Mouse (Mus musculus): Measurements from ENCODE around the gene Dpysl5. TPM values are rescaled to one million over a fixed set of nuclear protein-coding genes. Genes with fewer than 3 reads are reported as not detected.

Dpysl5 gene
- polyA plus RNA-seq, 1 experiment from 2014 or later, result 89.1 TPM

- Histone ChIP-seq H3K4me2 (no peak overlapping the region), H3K4me1 (ENCODE audit: control insufficient read depth, insufficient read depth, low read length) (peaks cover 19% of the 10 kb centered on the region; the same call in 1 of the 2 replicates), H3K9ac (ENCODE audit: low read length) (no peak overlapping the region), H3K27ac (ENCODE audit: low read depth, low read length) (no peak overlapping the region), H3K4me3 (ENCODE audit: low read depth, low read length) (no peak overlapping the region), H3K27me3 (ENCODE audit: control insufficient read depth, insufficient read depth, low read length) (no peaks in the 10 kb centered on the region), H3K36me3 (ENCODE audit: control insufficient read depth, insufficient read depth, low read length) (no peaks in the 10 kb centered on the region), H3K9me3 (ENCODE audit: control insufficient read depth, low read length) (no peaks in the 10 kb centered on the region; the same call in 1 of the 2 replicates)
- WGBS, result 92% methylated on average over 8 of the region's 8 CpGs
- DNase-seq (ENCODE audit: low spot score, missing footprints) (no peak), ATAC-seq (ENCODE audit: low FRiP score) (no peak)
Measured at GRCm38 (mm10) chr5:30818758-30819309, 107.5 kb downstream of the Dpysl5 start.

DNA sequence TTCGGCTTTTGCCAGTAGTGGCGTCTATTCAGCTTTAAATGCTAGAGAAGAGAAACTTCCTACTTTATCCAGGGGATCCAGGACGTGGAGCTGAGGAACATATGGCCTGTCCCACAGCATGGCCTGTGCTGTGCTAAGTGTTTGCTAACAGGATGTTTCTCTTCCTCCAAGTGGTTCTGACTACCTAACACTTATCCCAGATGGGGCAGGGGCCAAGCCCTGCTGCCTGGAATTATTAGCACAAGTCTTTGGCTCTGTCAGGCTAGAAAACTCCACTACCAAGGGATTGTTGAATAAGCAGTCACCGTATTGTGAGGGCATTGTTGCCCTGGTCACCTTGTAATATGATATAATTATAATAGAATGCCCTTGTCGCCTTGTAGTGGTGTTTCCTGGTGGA, 111.3 kb downstream of the Dpysl5 start:
- 88% methylated on average over 5 of the region's 5 CpGs for WGBS
- no peak overlapping the region for H3K9ac ChIP-seq (ENCODE audit: low read length)

DNA sequence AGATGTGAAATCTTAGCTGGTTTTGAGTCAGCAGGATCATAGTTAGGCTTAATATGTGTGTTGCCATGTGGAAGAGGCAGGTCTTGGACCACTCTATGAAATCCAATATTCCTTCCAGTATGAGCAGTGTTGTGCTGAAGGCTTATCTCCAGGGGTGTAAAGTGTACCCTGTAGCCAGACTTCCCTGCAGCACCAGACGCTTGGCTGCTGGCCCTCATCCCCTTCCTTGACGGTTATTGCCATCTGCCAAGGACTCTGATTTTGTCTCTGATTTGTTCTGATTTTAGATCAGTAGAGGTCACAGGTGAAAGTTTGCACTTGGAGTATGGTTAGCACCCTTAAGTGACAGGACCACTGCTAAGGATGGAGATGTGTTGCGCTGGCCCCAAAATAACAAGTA, 111.7 kb downstream of the Dpysl5 start:
- no peak overlapping the region for H3K4me3 ChIP-seq (ENCODE audit: low read depth, low read length)
- H3K9me3 ChIP-seq (ENCODE audit: control insufficient read depth, low read length), result no peaks in the 10 kb centered on the region; the same call in 1 of the 2 replicates
- H3K4me1 ChIP-seq (ENCODE audit: control insufficient read depth, insufficient read depth, low read length), result peaks cover 18% of the 10 kb centered on the region
- H3K36me3 ChIP-seq (ENCODE audit: control insufficient read depth, insufficient read depth, low read length), result no peaks in the 10 kb centered on the region
- WGBS, result 99% methylated on average over 3 of the region's 3 CpGs
- H3K27me3 ChIP-seq (ENCODE audit: control insufficient read depth, insufficient read depth, low read length), result no peaks in the 10 kb centered on the region
- DNase-seq (ENCODE audit: low spot score, missing footprints), result peak; percentile 54
- no peak overlapping the region for H3K9ac ChIP-seq (ENCODE audit: low read length)
- H3K4me2 ChIP-seq, result no peak overlapping the region
- no peak overlapping the region for H3K27ac ChIP-seq (ENCODE audit: low read depth, low read length)
- ATAC-seq (ENCODE audit: low FRiP score), result no peak

More for the DNA sequence above, 111.3 kb downstream of the Dpysl5 start:
- no peaks in the 10 kb centered on the region; the same call in 1 of the 2 replicates for H3K9me3 ChIP-seq (ENCODE audit: control insufficient read depth, low read length)
- no peaks in the 10 kb centered on the region for H3K27me3 ChIP-seq (ENCODE audit: control insufficient read depth, insufficient read depth, low read length)
- H3K36me3 ChIP-seq (ENCODE audit: control insufficient read depth, insufficient read depth, low read length), result no peaks in the 10 kb centered on the region
- peaks cover 18% of the 10 kb centered on the region for H3K4me1 ChIP-seq (ENCODE audit: control insufficient read depth, insufficient read depth, low read length)
- H3K4me2 ChIP-seq, result no peak overlapping the region
- DNase-seq (ENCODE audit: low spot score, missing footprints), result peak; percentile 17
- no peak overlapping the region for H3K27ac ChIP-seq (ENCODE audit: low read depth, low read length)
- H3K4me3 ChIP-seq (ENCODE audit: low read depth, low read length), result no peak overlapping the region
- no peak for ATAC-seq (ENCODE audit: low FRiP score)

GRCm38 (mm10) chr5:30824124-30824988, 113.0 kb downstream of the Dpysl5 start:
- DNase-seq (ENCODE audit: low spot score, missing footprints) (peak; percentile 90), ATAC-seq (ENCODE audit: low FRiP score) (peak; percentile 82)
- whole genome bisulfite sequencing, result 32% methylated on average over 11 of the region's 11 CpGs
- Histone ChIP-seq H3K27me3 (ENCODE audit: control insufficient read depth, insufficient read depth, low read length) (no peaks in the 10 kb centered on the region), H3K4me2 (peak overlapping the region; percentile 8; the same call in 1 of the 2 replicates), H3K4me3 (ENCODE audit: low read depth, low read length) (no peak overlapping the region), H3K36me3 (ENCODE audit: control insufficient read depth, insufficient read depth, low read length) (no peaks in the 10 kb centered on the region), H3K4me1 (ENCODE audit: control insufficient read depth, insufficient read depth, low read length) (peaks cover 18% of the 10 kb centered on the region), H3K27ac (ENCODE audit: low read depth, low read length) (peak overlapping the region; percentile 52), H3K9ac (ENCODE audit: low read length) (no peak overlapping the region), H3K9me3 (ENCODE audit: control insufficient read depth, low read length) (no peaks in the 10 kb centered on the region; the same call in 1 of the 2 replicates)

DNA sequence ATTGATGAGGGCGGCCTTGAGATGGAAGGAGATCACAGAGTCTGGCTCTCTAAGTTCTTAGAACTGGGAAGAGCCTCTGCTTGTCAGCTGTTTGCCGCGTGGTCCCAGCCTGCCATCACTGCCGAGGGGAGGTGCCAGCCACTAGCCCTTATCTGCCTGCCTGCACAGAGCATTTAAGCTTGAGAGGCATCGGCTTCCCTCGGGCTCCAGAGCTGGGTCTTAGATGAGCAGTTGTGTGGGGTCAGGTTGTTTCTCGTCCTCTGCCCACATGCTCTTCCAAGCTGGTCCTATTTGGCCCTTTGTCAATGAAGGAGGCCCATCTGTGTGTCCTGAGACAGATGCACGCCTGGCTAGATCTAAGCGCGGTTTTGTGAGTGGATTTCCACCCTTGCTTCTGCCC, 113.8 kb downstream of the Dpysl5 start:
- no peaks in the 10 kb centered on the region for H3K27me3 ChIP-seq (ENCODE audit: control insufficient read depth, insufficient read depth, low read length)
- peaks cover 18% of the 10 kb centered on the region for H3K4me1 ChIP-seq (ENCODE audit: control insufficient read depth, insufficient read depth, low read length)
- WGBS, result 49% methylated on average over 10 of the region's 10 CpGs
- no peak overlapping the region for H3K4me2 ChIP-seq
- H3K9ac ChIP-seq (ENCODE audit: low read length), result 0 out of 2 replicates have a peak overlapping the region, but pooled peaks have one; percentile 3
- no peaks in the 10 kb centered on the region for H3K36me3 ChIP-seq (ENCODE audit: control insufficient read depth, insufficient read depth, low read length)
- H3K9me3 ChIP-seq (ENCODE audit: control insufficient read depth, low read length), result no peaks in the 10 kb centered on the region; the same call in 1 of the 2 replicates
- peak overlapping the region; percentile 52; the same call in 1 of the 2 replicates for H3K27ac ChIP-seq (ENCODE audit: low read depth, low read length)
- H3K4me3 ChIP-seq (ENCODE audit: low read depth, low read length), result no peak overlapping the region
- DNase-seq (ENCODE audit: low spot score, missing footprints) (peak; percentile 87), ATAC-seq (ENCODE audit: low FRiP score) (0 out of 2 replicates have a peak, but pooled peaks have one; percentile 41)

GRCm38 (mm10) chr5:30825821-30826220, 114.5 kb downstream of the Dpysl5 start:
- peaks cover 18% of the 10 kb centered on the region for H3K4me1 ChIP-seq (ENCODE audit: control insufficient read depth, insufficient read depth, low read length)
- H3K4me3 ChIP-seq (ENCODE audit: low read depth, low read length), result no peak overlapping the region
- H3K9ac ChIP-seq (ENCODE audit: low read length), result peak overlapping the region; percentile 27; the same call in 1 of the 2 replicates
- no peaks in the 10 kb centered on the region for H3K36me3 ChIP-seq (ENCODE audit: control insufficient read depth, insufficient read depth, low read length)
- H3K9me3 ChIP-seq (ENCODE audit: control insufficient read depth, low read length), result no peaks in the 10 kb centered on the region; the same call in 1 of the 2 replicates
- 73% methylated on average over 6 of the region's 6 CpGs for WGBS
- ATAC-seq (ENCODE audit: low FRiP score) (no peak), DNase-seq (ENCODE audit: low spot score, missing footprints) (peak; percentile 65)
- no peak overlapping the region for H3K27ac ChIP-seq (ENCODE audit: low read depth, low read length)
- no peaks in the 10 kb centered on the region for H3K27me3 ChIP-seq (ENCODE audit: control insufficient read depth, insufficient read depth, low read length)
- no peak overlapping the region for H3K4me2 ChIP-seq

DNA sequence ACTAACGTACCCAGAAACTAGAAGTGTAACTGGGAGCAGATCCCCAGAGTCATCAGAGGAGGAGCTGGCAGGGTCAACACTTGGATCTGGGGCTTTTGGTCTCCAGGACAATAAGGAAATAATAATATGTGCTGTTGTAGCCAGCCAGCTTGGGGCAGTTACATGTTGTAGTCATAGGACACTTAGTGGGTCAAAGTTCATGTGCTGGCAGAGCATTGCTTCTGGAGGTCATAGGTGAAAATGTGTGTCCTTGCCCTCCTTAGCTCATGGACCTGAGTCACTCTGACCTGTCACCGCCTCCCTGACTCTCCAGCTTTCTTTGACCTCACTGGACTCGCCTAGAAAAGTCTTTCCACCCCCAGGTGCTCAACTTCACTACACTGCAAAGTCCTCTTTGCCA, 122.1 kb downstream of the Dpysl5 start:
- no peak for ATAC-seq (ENCODE audit: low FRiP score)
- Histone ChIP-seq H3K4me3 (ENCODE audit: low read depth, low read length) (no peak overlapping the region), H3K9me3 (ENCODE audit: control insufficient read depth, low read length) (peaks cover 5% of the 10 kb centered on the region; the same call in 1 of the 2 replicates), H3K27ac (ENCODE audit: low read depth, low read length) (no peak overlapping the region), H3K27me3 (ENCODE audit: control insufficient read depth, insufficient read depth, low read length) (no peaks in the 10 kb centered on the region), H3K9ac (ENCODE audit: low read length) (no peak overlapping the region), H3K36me3 (ENCODE audit: control insufficient read depth, insufficient read depth, low read length) (peaks cover 6% of the 10 kb centered on the region; the same call in 1 of the 2 replicates), H3K4me2 (no peak overlapping the region), H3K4me1 (ENCODE audit: control insufficient read depth, insufficient read depth, low read length) (no peaks in the 10 kb centered on the region)
- peak; percentile 37 for DNase-seq (ENCODE audit: low spot score, missing footprints)
- 90% methylated on average over 3 of the region's 3 CpGs for WGBS

DNA sequence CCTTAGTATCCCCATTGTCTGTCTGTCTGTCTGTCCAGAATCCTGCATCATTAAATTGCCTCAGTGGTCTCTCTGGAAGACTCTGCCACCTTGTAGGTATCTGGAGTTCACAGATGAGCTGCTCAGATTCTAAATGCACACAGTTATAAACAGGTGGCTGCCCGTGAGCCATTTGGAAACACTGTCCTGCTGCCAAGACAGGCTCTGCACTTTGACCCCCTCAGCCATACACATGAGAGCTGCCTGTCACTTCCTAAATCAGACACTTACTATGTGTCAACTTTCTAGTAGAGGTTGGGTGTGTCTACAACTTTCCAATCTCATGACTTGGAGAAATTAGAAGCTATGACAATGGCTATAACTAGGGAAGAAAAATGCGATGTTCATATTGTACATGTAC, 128.4 kb downstream of the Dpysl5 start:
- no peak for ATAC-seq (ENCODE audit: low FRiP score)

GRCm38 (mm10) chr5:30841896-30842295, 130.5 kb downstream of the Dpysl5 start:
- Histone ChIP-seq H3K4me3 (ENCODE audit: low read depth, low read length) (no peak overlapping the region), H3K9me3 (ENCODE audit: control insufficient read depth, low read length) (peaks cover 3% of the 10 kb centered on the region; the same call in 1 of the 2 replicates), H3K36me3 (ENCODE audit: control insufficient read depth, insufficient read depth, low read length) (peaks cover 1% of the 10 kb centered on the region; the same call in 1 of the 2 replicates), H3K4me1 (ENCODE audit: control insufficient read depth, insufficient read depth, low read length) (no peaks in the 10 kb centered on the region), H3K9ac (ENCODE audit: low read length) (no peak overlapping the region), H3K27me3 (ENCODE audit: control insufficient read depth, insufficient read depth, low read length) (no peaks in the 10 kb centered on the region), H3K27ac (ENCODE audit: low read depth, low read length) (no peak overlapping the region), H3K4me2 (no peak overlapping the region)
- no peak for ATAC-seq (ENCODE audit: low FRiP score)
- 56% methylated on average over 3 of the region's 3 CpGs for WGBS
- no peak for DNase-seq (ENCODE audit: low spot score, missing footprints)

More for the DNA sequence above, 128.4 kb downstream of the Dpysl5 start:
- DNase-seq (ENCODE audit: low spot score, missing footprints), result no peak
- H3K4me3 ChIP-seq (ENCODE audit: low read depth, low read length), result no peak overlapping the region
- no peak overlapping the region for H3K4me2 ChIP-seq
- peaks cover 6% of the 10 kb centered on the region; the same call in 1 of the 2 replicates for H3K36me3 ChIP-seq (ENCODE audit: control insufficient read depth, insufficient read depth, low read length)
- WGBS, result 93% methylated on average over 2 of the region's 2 CpGs
- no peak overlapping the region for H3K27ac ChIP-seq (ENCODE audit: low read depth, low read length)
- no peaks in the 10 kb centered on the region for H3K4me1 ChIP-seq (ENCODE audit: control insufficient read depth, insufficient read depth, low read length)
- H3K9ac ChIP-seq (ENCODE audit: low read length), result no peak overlapping the region
- H3K27me3 ChIP-seq (ENCODE audit: control insufficient read depth, insufficient read depth, low read length), result no peaks in the 10 kb centered on the region
- peaks cover 5% of the 10 kb centered on the region; the same call in 1 of the 2 replicates for H3K9me3 ChIP-seq (ENCODE audit: control insufficient read depth, low read length)

All from midbrain, embryonic 11.5 days (tissue).